Mouse (Mus musculus): ENCODE measurements around the gene Igdcc4.
"Not testable (repeated sequence)": the region's sequence is repeated elsewhere in the genome, so short reads cannot be mapped to it uniquely, and the experiment has no call there.

Igdcc4 gene

DNA sequence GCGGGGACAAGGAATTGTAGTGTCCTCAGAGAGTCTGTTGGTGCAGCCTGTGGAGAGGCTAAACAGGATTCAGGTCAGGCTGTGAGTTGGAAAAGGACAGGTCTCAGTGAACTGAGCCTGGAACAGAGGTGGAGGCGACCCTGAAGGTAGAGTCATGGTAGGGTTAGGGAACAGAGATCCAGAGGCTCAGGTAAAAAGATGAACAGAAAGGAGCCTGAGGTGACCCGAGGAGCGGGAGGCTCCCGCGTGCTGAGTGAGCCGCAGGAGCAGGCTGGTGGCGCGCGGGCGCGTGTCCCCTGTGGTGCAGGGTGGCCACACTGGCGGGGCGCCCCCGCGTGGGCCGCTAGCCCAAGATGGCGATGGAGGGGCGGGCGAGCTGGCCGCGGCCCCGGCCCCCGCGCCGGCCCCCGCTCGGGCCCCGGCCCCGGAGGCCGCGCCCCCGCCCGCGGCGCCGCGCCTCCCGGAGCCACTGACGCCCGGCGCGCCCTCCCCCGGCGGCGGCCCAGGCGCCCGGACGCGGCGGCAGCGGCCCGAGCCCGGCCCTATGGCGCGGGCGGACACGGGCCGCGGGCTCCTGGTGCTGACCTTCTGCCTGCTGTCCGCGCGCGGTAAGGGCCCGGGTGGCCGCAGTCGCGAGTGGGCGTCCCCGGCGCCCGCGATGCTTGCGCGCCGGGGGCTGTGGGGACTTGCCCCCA lies at the start of gene Igdcc4:
Gene Igdcc4 (plus strand): TSS at position 496 of the 695 bp plus-strand sequence.
- peak; percentile 27 for DNase-seq

DNA sequence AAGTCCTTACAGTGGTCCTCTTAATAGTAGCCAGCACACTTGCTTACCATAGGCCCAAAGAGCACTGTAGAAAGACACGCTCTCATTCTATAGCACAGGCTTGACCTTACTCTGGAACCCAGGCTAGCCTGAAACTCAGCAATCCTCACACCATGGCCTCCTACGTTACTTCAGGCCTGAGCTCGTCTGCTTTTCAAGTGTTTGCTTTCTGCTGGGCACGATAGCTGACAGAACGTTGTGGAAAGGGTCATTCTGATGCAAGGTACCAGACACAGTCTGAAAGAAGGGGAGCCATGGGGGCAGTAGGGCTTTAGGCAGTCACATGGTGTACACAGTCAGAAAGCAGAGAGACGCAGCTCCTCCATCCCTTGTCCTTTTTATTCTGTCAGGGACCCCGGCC lies 37.0 kb upstream of the Igdcc4 start:
- DNase-seq = no peak

DNA sequence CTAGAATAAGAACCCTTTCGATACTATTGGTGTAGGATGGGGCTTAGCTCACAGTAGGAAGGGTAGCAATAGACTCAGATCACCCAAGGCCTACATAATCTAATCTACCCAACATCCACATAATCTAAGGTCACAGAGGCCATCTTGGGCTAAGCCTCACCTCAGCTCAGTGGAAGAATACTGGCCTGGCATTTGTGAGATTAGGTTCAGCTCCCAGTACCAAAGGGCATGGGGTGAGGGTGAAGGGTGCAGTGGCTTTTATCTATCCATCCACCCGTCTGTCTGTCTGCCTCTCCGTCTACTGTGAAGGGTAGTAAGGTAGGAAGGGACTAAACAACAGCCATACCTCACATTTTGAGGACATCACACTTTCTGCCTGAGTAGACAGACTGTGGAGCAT lies 30.7 kb upstream of the Igdcc4 start:
- no peak for DNase-seq

- no peak for DNase-seq
Observed at GRCm38 (mm10) chr9:65073555-65073954, 27.7 kb upstream of the Igdcc4 start.

DNA sequence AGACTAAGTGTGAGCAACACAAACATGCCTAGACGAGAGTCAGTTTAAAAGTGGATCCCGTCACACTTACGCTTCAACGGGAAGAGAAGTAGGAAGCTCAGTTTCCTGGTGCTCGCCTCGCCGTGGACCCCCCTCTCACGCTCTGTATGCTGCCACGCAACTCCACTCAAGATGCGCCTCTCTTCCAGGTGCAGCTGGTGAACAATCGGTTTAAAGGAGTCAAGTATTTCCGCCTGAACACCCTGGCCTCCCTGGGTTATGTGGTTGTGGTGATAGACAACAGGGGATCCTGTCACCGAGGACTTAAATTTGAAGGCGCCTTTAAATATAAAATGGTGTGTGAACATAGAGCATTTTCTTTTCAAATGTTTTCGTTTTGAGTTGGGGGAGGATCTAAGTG lies 27.0 kb upstream of the Igdcc4 start:
- no peak for DNase-seq

- DNase-seq = no peak
Observed at GRCm38 (mm10) chr9:65074855-65075493, 26.3 kb upstream of the Igdcc4 start.

DNA sequence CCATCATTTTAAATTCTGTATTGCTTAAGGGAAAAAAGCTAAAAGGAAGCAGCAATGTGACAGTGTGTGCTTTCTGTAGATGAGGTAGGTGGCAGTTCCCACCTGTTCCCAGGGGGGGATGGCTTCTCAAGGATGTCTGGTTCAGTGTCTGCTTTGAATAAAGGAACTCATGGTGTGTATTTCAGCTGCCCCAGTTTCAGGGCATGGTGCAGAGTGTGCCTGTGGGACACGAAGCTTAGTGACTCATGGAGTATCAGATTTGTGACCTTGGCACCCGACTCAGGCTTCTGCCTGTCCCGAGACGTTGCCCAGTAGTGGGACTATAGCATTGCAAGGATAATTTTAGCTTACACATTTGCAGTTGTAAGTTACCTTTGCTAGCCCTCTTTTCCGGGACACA lies 23.8 kb upstream of the Igdcc4 start:
- no peak for DNase-seq

DNA sequence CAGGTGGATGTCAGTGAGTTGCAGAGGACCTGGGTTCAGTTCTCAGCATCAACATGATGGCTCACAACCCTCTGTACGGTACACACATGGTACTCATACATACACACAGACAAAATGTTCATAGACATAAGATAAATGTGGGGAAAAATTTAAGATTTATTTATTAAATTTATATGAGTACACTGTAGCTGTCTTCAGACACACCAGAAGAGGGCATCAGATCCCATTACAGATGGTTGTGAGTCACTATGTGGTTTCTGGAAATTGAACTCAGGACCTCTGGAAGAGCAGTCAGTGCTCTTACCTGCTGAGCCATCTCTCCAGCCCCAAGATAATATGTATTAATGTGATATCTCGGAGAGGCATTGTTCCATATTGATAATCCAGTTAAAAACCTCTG lies 21.1 kb upstream of the Igdcc4 start:
- DNase-seq = not testable (repeated sequence)

- no peak for DNase-seq
Observed at GRCm38 (mm10) chr9:65083075-65083765, 18.1 kb upstream of the Igdcc4 start.

DNA sequence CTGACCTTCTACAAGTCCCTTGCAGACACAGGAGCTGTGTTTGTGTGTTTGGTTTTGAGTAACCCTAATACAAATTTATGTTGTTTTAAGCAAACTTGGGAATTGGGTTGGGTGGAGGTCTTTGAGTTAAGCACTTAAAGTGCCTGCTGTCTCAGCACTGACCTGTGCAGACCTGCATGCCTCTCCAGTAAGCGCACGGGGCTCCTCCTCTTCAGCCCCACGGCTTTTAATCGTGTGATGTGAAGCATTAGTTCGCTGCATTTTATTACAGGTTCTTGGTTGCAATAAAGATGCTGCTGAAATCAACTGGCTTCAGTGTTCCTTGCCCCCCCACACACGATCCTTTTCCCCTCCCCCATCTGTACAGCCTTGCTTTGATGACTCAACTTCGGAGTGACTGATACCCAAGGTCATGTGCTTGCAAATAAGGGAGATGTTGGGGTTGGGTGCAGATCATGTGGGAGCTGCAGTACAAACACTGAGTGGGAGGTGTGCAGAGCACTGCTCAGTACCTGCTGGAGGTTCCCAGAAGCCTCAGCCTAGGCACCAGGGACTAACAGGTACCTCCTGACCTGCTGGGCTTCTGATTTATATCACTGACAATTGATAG lies 17.0 kb upstream of the Igdcc4 start:
- no peak for DNase-seq

GRCm38 (mm10) chr9:65085270-65085669 lies 16.0 kb upstream of the Igdcc4 start:
- DNase-seq = no peak

- no peak for DNase-seq
Observed at GRCm38 (mm10) chr9:65086801-65087200, 14.5 kb upstream of the Igdcc4 start.

DNA sequence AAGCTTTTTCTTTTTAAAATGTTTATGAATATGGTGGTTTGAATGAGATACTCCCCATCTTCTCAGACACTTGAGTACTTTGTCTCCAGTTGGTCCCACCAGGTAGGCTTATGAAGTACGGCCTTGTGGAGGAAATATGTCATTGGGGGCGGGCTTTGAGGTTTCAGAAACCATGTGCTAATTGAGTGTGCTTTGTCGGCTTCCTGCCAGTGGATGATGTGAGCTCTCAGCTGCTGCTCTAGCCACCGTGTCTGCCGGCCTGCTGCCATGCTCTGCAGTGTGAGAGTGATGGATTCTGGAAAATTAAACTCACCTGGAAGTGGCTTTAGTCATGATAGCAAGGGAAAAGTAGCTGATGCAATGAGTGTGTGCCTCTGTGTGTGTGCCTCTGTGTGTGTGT lies 13.8 kb upstream of the Igdcc4 start:
- DNase-seq = no peak

GRCm38 (mm10) chr9:65094237-65094636 lies 7.0 kb upstream of the Igdcc4 start:
- no peak for DNase-seq

GRCm38 (mm10) chr9:65101686-65102376 lies 545 bp downstream of the Igdcc4 start:
- DNase-seq = peak; percentile 50

GRCm38 (mm10) chr9:65102377-65103172 lies 1.3 kb downstream of the Igdcc4 start:
- peak; percentile 49 for DNase-seq

DNA sequence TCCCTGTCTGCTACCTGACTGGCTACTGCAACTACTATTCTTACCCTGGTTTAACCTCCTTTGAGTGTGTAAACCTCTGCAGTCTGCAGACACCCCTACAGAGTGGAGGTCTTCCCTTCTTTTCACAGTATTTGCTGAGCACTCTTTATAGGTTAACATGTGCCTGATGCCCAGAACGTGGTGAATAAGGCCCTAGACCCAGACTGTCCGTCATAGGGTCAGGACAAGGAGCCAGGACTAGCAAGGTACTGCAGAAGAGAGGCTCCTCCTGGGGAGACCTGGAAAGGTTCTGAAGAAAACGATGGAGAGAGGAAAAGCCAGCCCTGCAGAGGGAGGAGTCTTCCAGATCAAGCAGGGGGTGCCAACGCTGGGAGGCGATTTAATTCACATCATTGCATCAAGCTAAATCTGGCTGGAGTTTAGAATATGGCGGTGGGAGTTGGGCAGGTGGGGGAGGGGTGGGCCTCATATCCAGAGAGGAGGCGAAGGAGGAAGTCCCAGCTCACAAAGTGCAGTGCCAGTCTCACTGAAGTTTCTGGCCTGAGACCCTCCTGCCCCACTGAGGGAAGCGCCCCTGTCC lies 2.0 kb downstream of the Igdcc4 start:
- DNase-seq = no peak

DNA sequence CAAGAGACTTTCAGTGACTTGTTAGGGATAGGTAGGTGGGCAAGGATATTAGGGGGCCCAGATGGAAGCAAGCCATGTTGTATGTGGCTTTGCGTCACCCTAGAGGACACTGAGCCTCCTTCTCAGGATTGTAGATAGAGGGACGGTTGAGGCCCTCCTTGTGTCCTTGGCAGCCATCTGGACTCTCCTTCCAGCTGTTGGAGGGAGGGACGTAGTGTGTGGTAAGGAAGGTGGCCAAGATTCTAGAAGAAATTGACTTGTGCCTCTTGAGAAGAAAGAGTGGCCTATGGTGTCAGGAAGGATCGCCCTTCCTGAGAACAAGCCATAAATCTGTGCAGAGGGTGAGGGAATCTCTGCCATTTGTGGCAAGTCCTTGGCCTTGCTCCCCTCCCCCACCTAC lies 5.5 kb downstream of the Igdcc4 start:
- no peak for DNase-seq

GRCm38 (mm10) chr9:65107893-65108292 lies 6.6 kb downstream of the Igdcc4 start:
- no peak for DNase-seq

GRCm38 (mm10) chr9:65109132-65110072 lies 8.1 kb downstream of the Igdcc4 start:
- DNase-seq = peak; percentile 50

DNA sequence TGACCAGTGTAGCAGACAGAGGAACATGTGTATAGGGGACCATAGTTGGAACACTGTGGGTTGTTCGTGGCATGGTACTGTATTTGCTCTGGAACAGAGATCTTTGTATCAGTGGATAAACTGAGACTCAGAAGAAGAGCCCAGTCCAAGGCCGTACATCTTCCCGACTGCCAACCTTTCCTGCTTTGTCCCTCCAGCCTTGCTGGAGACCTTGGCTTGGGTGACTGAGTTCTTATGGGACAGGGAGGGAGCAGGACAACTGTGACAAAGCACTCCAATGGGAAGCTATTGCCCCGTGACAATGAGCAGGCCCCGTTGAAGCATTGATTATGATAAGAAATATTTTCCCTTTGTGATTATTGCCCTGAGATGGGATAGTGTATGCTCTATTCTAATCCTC lies 10.4 kb downstream of the Igdcc4 start:
- DNase-seq = no peak
